Mouse (Mus musculus): ENCODE results near the gene Slc23a4. TPM values are rescaled to one million over a fixed set of nuclear protein-coding genes. Genes with fewer than 3 reads are reported as not detected.
A peak's percentile ranks its signal among the peaks of the same experiment; 100 is the strongest.

The Slc23a4 gene
- total RNA-seq, 2 experiments from 2014 or later: 0.80 to 1.0 TPM

DNA sequence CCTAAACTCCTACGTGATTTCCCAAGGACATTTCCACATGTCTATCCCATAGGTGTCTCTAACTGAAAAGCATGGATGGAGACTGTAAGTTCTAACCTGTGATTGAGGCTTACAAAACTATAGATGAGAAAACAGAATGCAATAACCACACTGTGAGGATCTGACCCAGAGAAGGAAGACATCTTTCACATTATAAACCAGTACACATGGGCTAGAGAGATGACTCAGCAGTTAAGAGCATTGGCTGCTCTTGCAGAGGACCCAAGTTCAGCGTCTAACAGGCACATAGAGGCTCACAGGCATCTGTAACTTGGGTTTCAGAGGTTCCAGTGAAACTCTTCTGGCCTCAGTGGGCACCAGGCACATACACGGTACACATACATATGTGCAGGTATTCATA is 73.7 kb downstream of the Slc23a4 start:
- DNase-seq (ENCODE audit: extremely low spot score in 1 of 2, low spot score in 1 of 2): no peak

- no peak for DNase-seq (ENCODE audit: extremely low spot score in 1 of 2, low spot score in 1 of 2)
These were observed 74.7 kb downstream of the Slc23a4 start for GRCm38 (mm10) chr6:34913341-34914040.

DNA sequence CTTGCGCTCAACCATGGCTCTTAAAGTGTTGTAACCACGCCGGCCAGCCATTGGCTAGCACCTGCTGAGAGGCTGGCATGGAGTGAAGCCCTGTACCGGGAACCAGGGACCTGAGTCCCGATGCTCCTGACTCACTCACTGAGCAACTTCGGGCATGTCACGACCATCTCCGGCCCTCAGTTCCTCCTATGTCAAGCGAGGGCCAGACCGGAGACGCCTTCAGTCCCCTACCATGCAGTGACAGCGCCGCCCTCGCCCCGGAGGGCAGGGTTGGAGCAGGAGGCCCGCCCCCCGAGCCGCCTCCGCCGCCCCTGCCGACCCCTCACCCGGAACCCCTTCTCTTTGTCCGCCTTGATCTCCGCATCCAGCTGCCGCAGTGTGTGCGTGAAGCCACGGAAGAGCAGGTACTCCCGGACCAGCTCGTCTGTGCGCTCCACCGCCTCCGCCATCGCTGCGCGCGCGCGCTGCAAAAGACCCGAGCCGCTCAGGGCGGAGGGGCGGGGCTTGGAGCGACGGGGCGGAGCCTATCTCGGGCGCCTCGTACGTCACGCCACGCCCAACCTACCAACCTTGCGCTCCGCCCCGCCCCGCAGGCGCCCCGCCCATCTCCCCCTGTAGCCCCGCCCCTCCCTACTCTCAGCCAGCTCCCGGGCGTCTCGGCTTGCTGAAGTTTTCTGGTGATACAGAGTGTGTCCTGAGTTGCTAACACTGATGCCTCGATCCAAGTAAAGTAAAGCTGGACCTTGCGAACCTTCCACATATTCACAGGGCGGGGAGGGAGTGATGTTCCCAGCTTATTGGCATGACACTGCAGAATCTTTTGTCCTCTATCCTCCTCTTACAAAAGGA is 77.6 kb downstream of the Slc23a4 start, which contains the start of gene Wdr91:
TSS of gene Wdr91 (minus strand) at position 506 of the 849 bp plus-strand sequence.
- DNase-seq (ENCODE audit: extremely low spot score in 1 of 2, low spot score in 1 of 2): peak; percentile 89 to 92

DNA sequence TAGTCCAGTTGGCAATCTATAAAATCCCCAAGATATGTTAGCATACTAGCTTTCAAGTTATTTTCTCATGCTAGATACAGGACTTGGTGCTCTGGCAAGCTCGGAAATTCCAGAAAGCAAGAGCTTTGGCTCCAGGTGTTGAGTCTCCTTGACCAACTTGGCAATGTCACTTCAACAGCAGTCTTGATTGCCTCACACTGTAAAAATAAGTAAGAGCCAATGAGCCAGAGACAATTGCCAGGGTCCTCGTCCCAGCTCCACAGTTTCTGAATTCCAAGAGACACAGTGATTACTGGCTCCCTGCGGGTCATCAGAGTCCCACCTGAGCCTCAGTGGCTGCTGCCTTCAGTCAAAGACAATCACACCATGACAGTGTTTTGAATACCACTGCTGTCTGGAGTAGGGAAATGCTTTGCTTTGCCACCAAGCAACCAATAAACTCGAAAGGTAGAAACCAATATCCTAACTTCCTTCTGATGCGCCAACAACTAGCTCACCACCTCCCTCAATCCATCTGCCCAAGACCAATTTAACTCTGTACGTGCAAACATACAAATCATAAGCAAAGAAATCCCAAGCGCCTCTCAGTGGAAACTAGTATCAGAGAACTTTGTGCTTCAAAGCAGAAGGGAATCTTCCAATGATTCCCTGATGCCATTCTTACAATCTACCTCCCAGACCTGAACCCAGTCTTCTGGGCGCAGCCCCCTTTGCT is 78.4 kb downstream of the Slc23a4 start:
- DNase-seq (ENCODE audit: extremely low spot score in 1 of 2, low spot score in 1 of 2): no peak

GRCm38 (mm10) chr6:34907696-34908260 is 80.4 kb downstream of the Slc23a4 start:
- no peak for DNase-seq (ENCODE audit: extremely low spot score in 1 of 2, low spot score in 1 of 2)

DNA sequence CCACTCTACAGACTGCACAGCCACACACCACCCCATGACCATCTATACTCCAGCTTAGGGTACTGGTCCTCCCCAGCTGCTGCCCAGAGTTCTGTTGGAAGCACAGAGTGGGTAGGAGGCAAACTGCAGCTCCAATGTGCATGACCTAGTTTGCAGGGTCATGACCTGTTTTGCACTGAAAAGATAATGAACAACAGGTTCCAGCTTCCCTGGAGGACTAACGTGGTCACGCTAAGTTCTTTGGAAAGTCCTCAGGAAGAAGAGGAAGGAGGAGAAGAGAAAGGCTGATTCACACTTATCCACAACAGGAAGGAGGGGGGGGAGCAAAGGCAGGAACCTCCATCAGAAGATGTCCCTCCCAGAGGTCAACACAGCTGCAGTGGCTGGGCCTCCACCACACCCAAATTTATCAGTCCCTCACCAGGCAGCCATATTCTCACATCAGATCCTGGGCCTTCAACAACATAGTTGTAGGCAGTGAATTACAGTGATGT is 81.0 kb downstream of the Slc23a4 start:
- no peak for DNase-seq (ENCODE audit: extremely low spot score in 1 of 2, low spot score in 1 of 2)

DNA sequence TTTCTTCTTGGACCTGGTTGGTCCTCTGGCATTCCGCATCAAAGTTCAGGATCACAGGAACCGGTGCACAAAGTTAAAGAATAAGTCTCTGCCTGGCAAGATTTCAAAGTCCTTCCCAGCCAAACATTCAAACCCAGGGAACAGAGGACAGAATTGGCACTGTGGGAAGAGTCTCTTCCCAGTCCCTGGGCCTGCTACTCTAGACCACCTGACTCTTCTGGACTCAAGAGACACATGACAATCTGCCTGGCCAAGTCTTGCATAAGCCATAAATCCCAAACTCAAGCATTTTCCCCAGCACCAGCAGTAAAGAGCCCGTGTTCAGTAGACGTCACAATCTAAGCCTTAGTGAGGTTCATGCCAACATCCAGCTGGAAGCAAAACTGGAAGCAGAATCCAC is 81.5 kb downstream of the Slc23a4 start:
- DNase-seq (ENCODE audit: extremely low spot score in 1 of 2, low spot score in 1 of 2): no peak

- DNase-seq (ENCODE audit: extremely low spot score in 1 of 2, low spot score in 1 of 2): no peak
These were observed 82.1 kb downstream of the Slc23a4 start for GRCm38 (mm10) chr6:34906125-34906524.

GRCm38 (mm10) chr6:34904361-34904760 is 83.8 kb downstream of the Slc23a4 start:
- DNase-seq (ENCODE audit: extremely low spot score in 1 of 2, low spot score in 1 of 2): no peak

DNA sequence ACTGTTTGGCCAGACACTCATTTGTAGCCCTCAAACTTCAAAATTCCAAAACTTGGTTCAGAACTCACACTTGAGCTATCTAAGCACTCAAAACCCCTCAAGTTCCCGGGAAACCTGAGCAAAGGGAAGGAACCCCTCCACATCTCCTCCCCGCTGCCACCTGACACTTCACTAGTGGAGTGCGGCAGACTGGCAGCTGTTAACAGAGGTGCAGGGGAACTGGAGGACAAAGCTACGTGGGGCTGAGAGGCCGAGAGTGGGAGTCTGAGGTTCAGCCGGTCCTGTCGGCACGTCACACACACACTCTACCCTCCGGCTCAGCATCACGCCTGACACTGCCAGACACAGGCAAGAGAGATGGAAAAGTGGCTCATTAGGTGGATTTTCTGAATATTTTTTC is 84.4 kb downstream of the Slc23a4 start:
- DNase-seq (ENCODE audit: extremely low spot score in 1 of 2, low spot score in 1 of 2): no peak

- DNase-seq (ENCODE audit: extremely low spot score in 1 of 2, low spot score in 1 of 2): no peak
These were observed 84.8 kb downstream of the Slc23a4 start for GRCm38 (mm10) chr6:34903441-34903840.

DNA sequence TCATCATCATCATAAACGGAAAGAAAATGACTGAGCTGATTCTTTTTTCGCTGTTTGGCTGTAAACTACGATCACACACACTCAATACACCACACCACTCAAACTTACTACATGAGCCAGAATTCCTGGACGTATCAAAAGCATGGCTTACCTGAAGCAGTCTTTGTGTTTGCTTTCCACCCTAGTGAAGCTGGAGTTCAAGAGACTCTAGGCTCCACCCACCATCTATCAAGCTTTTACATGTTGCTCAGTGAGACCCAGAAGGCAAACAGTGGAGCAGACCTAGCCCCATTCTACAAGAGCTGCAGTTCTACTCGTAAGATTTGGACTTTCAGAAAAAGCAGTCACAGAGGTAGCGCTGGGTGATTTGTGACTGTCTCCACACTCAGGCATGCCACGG is 85.6 kb downstream of the Slc23a4 start:
- DNase-seq (ENCODE audit: extremely low spot score in 1 of 2, low spot score in 1 of 2): no peak

DNA sequence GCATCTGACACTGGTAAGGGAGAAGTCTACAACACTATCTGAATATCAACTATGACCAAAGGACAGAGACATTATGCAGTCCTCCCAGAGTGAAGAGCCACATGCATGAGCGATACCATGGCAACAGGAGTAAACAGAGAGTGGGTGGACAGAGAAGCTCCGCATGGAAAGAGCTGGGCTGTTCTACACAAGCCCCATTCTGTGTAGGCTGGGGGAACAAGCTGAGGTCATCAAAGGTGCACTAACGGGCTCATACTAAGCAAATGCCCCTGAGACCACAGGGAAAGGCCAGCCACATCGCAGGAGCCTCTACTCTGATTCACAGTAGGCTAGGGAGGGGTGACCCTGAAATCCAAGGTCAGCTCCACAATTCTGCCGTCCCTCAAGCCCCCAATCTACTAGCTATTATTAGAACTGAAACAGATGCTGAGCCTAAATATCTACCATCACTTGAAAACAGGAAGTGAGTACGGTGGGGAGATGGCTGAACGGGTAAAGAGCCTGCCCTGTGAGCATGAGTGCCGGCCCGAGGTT is 86.2 kb downstream of the Slc23a4 start:
- DNase-seq (ENCODE audit: extremely low spot score in 1 of 2, low spot score in 1 of 2): no peak

DNA sequence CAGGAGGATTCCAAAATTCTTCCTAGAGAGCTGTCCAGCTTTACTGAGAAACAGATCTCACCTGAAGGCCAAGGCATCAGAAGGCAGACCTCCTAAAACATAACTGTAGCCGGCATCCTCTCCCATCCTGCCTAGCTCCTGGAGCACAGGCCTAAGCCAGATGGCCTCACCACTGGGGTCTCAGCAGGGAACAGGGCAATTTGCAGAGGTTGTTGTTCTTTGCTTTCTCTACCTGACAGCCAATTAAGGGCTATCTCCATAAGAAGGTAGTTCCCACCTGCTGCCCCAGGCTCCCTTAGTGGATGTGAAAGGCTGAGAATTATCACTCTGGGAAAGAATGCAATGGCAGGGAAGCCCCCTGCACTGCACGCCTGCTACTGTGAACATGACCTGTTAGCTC is 87.2 kb downstream of the Slc23a4 start:
- DNase-seq (ENCODE audit: extremely low spot score in 1 of 2, low spot score in 1 of 2): no peak

- DNase-seq (ENCODE audit: extremely low spot score in 1 of 2, low spot score in 1 of 2): no peak
These were observed 89.1 kb downstream of the Slc23a4 start for GRCm38 (mm10) chr6:34899127-34899526.

GRCm38 (mm10) chr6:34896168-34896780 is 91.9 kb downstream of the Slc23a4 start:
- no peak for DNase-seq (ENCODE audit: extremely low spot score in 1 of 2, low spot score in 1 of 2)

DNA sequence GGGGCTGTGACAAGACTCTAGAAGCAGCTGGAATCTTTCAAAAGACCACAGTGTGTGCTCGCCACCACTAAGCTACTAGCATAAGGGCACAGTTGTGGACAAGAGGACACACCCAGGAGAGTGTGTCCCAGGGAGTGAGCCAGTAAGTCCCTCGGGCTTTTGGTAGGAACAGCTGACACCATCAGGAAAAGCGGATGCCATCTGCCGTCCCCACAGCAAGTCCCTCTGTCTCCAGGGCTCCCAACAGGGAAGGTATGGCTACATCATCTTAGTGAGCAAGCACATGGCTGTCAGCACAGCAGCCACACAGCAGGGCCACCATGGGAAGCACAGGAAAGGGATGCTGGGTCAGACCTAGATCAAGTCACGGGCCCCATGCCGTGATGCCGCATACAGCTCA is 92.6 kb downstream of the Slc23a4 start:
- no peak for DNase-seq (ENCODE audit: extremely low spot score in 1 of 2, low spot score in 1 of 2)

Measured in layer of hippocampus, postnatal 25 days (tissue).